Mouse (Mus musculus): ENCODE data around the gene Tspan18. TPM values are rescaled to one million over a fixed set of nuclear protein-coding genes. Genes with fewer than 3 reads are reported as not detected.

Tspan18 gene
- polyA plus RNA-seq, 1 experiment from 2014 or later, result 0.07 TPM

DNA sequence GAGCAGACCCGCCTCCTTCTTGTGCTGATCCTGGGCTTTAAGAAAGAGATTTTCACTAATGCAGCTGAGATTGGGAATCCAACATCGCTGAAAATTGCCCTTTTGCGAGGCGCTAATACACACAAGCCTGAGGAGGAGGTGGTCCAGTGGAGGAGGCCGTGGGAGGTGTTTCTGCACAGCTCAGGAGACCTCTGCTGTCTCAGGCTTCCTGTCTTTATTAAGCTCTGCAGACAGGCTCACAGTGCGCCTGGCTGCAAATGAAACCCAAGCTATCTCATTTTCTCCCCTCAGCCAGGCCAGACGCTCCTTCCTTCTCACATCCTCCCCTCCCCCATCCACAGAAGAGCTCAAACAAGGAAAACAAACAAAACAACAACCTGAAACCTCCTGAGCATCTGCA lies 9.6 kb downstream of the Tspan18 start:
- no peaks in the 10 kb centered on the region for H3K36me3 ChIP-seq (ENCODE audit: inconsistent target)
- WGBS (ENCODE audit: missing documents), result 72% methylated on average over 7 of the region's 7 CpGs
- no peak overlapping the region for H3K4me3 ChIP-seq (ENCODE audit: inconsistent target)
- H3K79me2 ChIP-seq (ENCODE audit: inconsistent target), result no peaks in the 10 kb centered on the region
- no peak overlapping the region for H3K27ac ChIP-seq

DNA sequence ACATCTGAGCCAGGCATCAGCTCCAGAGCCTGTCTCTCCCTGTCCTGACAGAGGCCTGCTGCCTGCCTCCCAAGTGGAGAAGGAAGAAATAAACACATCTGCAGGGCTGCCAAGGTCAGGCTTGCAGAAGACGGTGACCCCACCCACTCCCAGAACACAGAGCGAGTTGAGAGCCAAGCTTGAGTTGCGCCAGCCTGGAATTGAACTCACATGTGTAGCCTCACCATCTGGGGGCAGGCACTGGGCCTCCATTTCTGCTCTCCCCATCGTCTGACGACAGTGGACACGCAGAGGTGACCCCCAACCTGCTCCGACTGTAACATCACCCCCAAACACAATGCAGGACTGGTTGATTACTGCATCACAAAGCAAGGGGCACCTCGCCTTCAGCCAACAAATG lies 12.4 kb downstream of the Tspan18 start:
- Histone ChIP-seq H3K36me3 (ENCODE audit: inconsistent target) (no peaks in the 10 kb centered on the region), H3K27ac (no peak overlapping the region), H3K79me2 (ENCODE audit: inconsistent target) (no peaks in the 10 kb centered on the region), H3K4me3 (ENCODE audit: inconsistent target) (no peak overlapping the region)
- 91% methylated on average over 8 of the region's 8 CpGs for WGBS (ENCODE audit: missing documents)

GRCm38 (mm10) chr2:93320267-93320666 lies 14.0 kb downstream of the Tspan18 start:
- Histone ChIP-seq H3K27ac (no peak overlapping the region), H3K4me3 (ENCODE audit: inconsistent target) (no peak overlapping the region), H3K36me3 (ENCODE audit: inconsistent target) (no peaks in the 10 kb centered on the region), H3K79me2 (ENCODE audit: inconsistent target) (no peaks in the 10 kb centered on the region)
- 84% methylated on average over 3 of the region's 5 CpGs for WGBS (ENCODE audit: missing documents)

- Histone ChIP-seq H3K27ac (no peak overlapping the region), H3K36me3 (ENCODE audit: inconsistent target) (no peaks in the 10 kb centered on the region), H3K79me2 (ENCODE audit: inconsistent target) (no peaks in the 10 kb centered on the region), H3K4me3 (ENCODE audit: inconsistent target) (no peak overlapping the region)
- WGBS (ENCODE audit: missing documents), result 75% methylated on average over 7 of the region's 7 CpGs
These were observed 14.7 kb downstream of the Tspan18 start for GRCm38 (mm10) chr2:93319598-93319997.

GRCm38 (mm10) chr2:93318781-93319349 lies 15.4 kb downstream of the Tspan18 start:
- no peaks in the 10 kb centered on the region for H3K79me2 ChIP-seq (ENCODE audit: inconsistent target)
- H3K27ac ChIP-seq, result no peak overlapping the region
- H3K36me3 ChIP-seq (ENCODE audit: inconsistent target), result no peaks in the 10 kb centered on the region
- 90% methylated on average over 15 of the region's 21 CpGs for WGBS (ENCODE audit: missing documents)
- no peak overlapping the region for H3K4me3 ChIP-seq (ENCODE audit: inconsistent target)

- H3K4me3 ChIP-seq (ENCODE audit: inconsistent target), result no peak overlapping the region
- 88% methylated on average over 15 of the region's 15 CpGs for WGBS (ENCODE audit: missing documents)
- no peaks in the 10 kb centered on the region for H3K79me2 ChIP-seq (ENCODE audit: inconsistent target)
- H3K36me3 ChIP-seq (ENCODE audit: inconsistent target), result no peaks in the 10 kb centered on the region
- no peak overlapping the region for H3K27ac ChIP-seq
These were observed 20.3 kb downstream of the Tspan18 start for GRCm38 (mm10) chr2:93313768-93314632.

- no peaks in the 10 kb centered on the region for H3K79me2 ChIP-seq (ENCODE audit: inconsistent target)
- no peaks in the 10 kb centered on the region for H3K36me3 ChIP-seq (ENCODE audit: inconsistent target)
- H3K27ac ChIP-seq, result no peak overlapping the region
- no peak overlapping the region for H3K4me3 ChIP-seq (ENCODE audit: inconsistent target)
- 46% methylated on average over 3 of the region's 3 CpGs for WGBS (ENCODE audit: missing documents)
These were observed 21.8 kb downstream of the Tspan18 start for GRCm38 (mm10) chr2:93312458-93312857.

DNA sequence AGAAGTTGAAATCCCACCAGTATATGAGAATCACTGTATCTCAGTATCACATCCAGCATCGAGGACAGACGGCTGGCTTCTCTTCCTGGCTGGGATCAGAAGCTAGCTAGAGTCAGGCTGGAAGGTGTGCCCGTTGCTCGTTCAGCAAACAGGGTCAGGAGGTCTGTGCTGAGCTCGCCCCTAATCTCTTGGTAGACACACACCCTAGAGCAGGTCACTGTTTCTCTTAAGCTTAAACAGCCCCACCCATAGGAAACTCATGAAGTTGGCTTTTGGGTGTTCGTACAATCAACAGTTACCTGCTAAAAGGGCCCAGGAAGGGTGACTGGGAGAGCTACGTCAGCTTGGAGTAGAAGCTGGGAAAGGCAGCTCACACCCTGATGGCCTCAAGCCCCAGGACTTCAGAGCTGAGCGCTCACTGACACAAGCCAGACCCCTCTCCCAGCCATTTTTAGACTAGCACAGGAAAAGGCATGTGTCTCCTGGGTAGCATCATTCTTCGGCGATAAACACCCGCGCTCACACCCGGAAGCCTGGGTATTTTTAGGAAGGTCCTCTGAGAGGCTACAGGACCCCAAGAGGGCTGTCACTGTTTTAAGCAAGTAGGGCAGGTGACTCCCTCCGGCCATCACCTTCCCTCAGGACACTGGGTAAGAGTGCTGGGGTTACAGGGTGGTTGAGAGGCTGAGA lies 24.4 kb downstream of the Tspan18 start:
- Histone ChIP-seq H3K79me2 (ENCODE audit: inconsistent target) (no peaks in the 10 kb centered on the region), H3K27ac (no peak overlapping the region), H3K36me3 (ENCODE audit: inconsistent target) (no peaks in the 10 kb centered on the region), H3K4me3 (ENCODE audit: inconsistent target) (no peak overlapping the region)
- 89% methylated on average over 14 of the region's 14 CpGs for WGBS (ENCODE audit: missing documents)

- Histone ChIP-seq H3K36me3 (ENCODE audit: inconsistent target) (no peaks in the 10 kb centered on the region), H3K27ac (no peak overlapping the region), H3K4me3 (ENCODE audit: inconsistent target) (no peak overlapping the region), H3K79me2 (ENCODE audit: inconsistent target) (no peaks in the 10 kb centered on the region)
- 94% methylated on average over 4 of the region's 4 CpGs for WGBS (ENCODE audit: missing documents)
These were observed 27.4 kb downstream of the Tspan18 start for GRCm38 (mm10) chr2:93306898-93307297.

GRCm38 (mm10) chr2:93304273-93304634 lies 30.1 kb downstream of the Tspan18 start:
- 88% methylated on average over 4 of the region's 4 CpGs for WGBS (ENCODE audit: missing documents)
- H3K79me2 ChIP-seq (ENCODE audit: inconsistent target), result no peaks in the 10 kb centered on the region
- H3K4me3 ChIP-seq (ENCODE audit: inconsistent target), result no peak overlapping the region
- no peaks in the 10 kb centered on the region for H3K36me3 ChIP-seq (ENCODE audit: inconsistent target)
- no peak overlapping the region for H3K27ac ChIP-seq

DNA sequence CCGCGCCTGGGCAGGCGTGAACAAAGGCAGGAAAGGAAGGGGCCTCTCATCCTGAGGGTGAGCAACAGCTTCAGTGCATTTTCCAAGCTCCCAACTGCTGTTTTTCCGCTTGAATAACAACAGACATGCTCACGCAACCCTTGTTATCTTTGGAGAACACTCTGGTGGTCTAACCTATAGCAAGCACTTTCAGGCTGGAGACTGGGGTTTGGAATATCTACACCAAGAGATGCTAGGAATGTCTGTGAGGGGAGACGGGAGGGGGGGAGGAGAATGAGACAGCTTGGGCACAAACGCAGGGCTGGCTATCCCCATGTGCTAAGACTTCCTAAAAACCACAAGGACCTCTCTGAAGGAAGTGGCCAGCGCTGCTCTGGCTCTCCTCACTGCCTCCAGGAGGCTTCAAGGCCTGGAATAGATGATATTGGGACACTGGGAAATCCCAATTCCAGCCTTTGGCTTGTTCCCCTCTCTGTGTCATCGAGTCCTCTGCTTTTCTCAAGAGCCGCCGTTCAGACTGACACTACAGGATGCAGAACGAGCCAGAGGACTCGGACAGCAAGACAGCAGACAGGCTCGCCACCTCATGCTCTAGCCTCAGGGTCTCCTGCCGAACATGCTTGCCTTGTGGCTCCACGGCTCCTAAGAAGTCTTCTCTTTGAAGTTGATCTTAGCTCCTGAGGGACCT lies 30.6 kb downstream of the Tspan18 start:
- Histone ChIP-seq H3K27ac (no peak overlapping the region), H3K36me3 (ENCODE audit: inconsistent target) (no peaks in the 10 kb centered on the region), H3K4me3 (ENCODE audit: inconsistent target) (no peak overlapping the region), H3K79me2 (ENCODE audit: inconsistent target) (no peaks in the 10 kb centered on the region)
- 56% methylated on average over 16 of the region's 16 CpGs for WGBS (ENCODE audit: missing documents)

DNA sequence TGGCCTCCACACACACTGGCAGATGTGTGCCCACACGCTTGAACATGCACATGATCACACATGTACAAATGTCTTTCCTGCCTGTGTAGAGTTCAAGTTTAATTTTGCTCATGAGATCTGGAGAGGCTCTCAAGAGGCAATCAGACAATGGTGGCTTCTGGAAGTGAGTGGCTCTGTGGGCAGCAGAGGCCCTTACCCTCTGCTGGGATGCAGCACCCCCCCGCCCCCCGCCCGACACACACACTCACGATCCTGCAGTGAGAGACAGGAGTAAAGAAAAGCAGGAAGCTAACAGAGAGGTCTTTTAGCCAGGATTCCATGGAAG lies 31.1 kb downstream of the Tspan18 start:
- H3K27ac ChIP-seq, result no peak overlapping the region
- 86% methylated on average over 5 of the region's 5 CpGs for WGBS (ENCODE audit: missing documents)
- no peaks in the 10 kb centered on the region for H3K36me3 ChIP-seq (ENCODE audit: inconsistent target)
- no peak overlapping the region for H3K4me3 ChIP-seq (ENCODE audit: inconsistent target)
- H3K79me2 ChIP-seq (ENCODE audit: inconsistent target), result no peaks in the 10 kb centered on the region

GRCm38 (mm10) chr2:93297656-93298055 lies 36.6 kb downstream of the Tspan18 start:
- Histone ChIP-seq H3K27ac (no peak overlapping the region), H3K36me3 (ENCODE audit: inconsistent target) (no peaks in the 10 kb centered on the region), H3K79me2 (ENCODE audit: inconsistent target) (no peaks in the 10 kb centered on the region), H3K4me3 (ENCODE audit: inconsistent target) (no peak overlapping the region)
- WGBS (ENCODE audit: missing documents), result 6% methylated on average over 3 of the region's 3 CpGs

- WGBS (ENCODE audit: missing documents), result 94% methylated on average over 13 of the region's 13 CpGs
- H3K4me3 ChIP-seq (ENCODE audit: inconsistent target), result no peak overlapping the region
These were observed 42.9 kb downstream of the Tspan18 start for GRCm38 (mm10) chr2:93291186-93291926.

More at GRCm38 (mm10) chr2:93291186-93291926, 42.9 kb downstream of the Tspan18 start:
- no peaks in the 10 kb centered on the region for H3K79me2 ChIP-seq (ENCODE audit: inconsistent target)
- no peak overlapping the region for H3K27ac ChIP-seq
- no peaks in the 10 kb centered on the region for H3K36me3 ChIP-seq (ENCODE audit: inconsistent target)

Data from macrophage (primary cell).